Mouse (Mus musculus) heart, embryonic 14.5 days (tissue): ENCODE measurements around the gene Cox7a2. TPM values are rescaled to one million over a fixed set of nuclear protein-coding genes. Genes with fewer than 3 reads are reported as not detected.

Experiments
- ATAC-seq: fragments of 200-750 bp; cut with Nextera tagmentation; 2 replicates; pipeline ENCODE4 v1.8.0; 2017; ENCODE audit warnings: low read depth, moderate TSS enrichment; ENCODE audit not compliant: insufficient number of reproducible peaks, insufficient read depth, low FRiP score
- H3K27ac ChIP-seq, 2 experiments: fragments of 200-500 bp in 1 of 2; fragments of 300-500 bp in 1 of 2; sonication (generic) in 1 of 2; replicated peaks in 1 of 2; 2 replicates each; pipeline ENCODE4 v1.5.1; 2012 to 2014; ENCODE audit warnings: low read depth in 2 of 2, low read length in 2 of 2, control low read depth in 1 of 2, mild to moderate bottlenecking in 1 of 2, mixed read lengths in 1 of 2; ENCODE audit not compliant: control insufficient read depth in 1 of 2, insufficient read depth in 1 of 2
- H3K27me3 ChIP-seq: fragments of 300-500 bp; sonication (generic); 2 replicates; pipeline ENCODE4 v1.6.1; 2014; ENCODE audit warnings: mild to moderate bottlenecking, low read length, control low read depth; ENCODE audit not compliant: control insufficient read depth, insufficient read depth
- H3K36me3 ChIP-seq: fragments of 300-500 bp; sonication (generic); 2 replicates; pipeline ENCODE4 v1.6.1; 2014; ENCODE audit warnings: mild to moderate bottlenecking, control low read depth, low read length, mixed read lengths; ENCODE audit not compliant: control insufficient read depth, insufficient read depth
- H3K4me1 ChIP-seq, 2 experiments: fragments of 200-500 bp in 1 of 2; fragments of 300-500 bp in 1 of 2; sonication (generic) in 1 of 2; 2 replicates each; pipeline ENCODE4 v1.6.1; 2012 to 2014; ENCODE audit warnings: low read length in 2 of 2, control low read depth in 1 of 2, mixed read lengths in 1 of 2; ENCODE audit not compliant: control insufficient read depth in 2 of 2, insufficient read depth in 2 of 2
- H3K4me2 ChIP-seq: fragments of 300-500 bp; sonication (generic); 2 replicates; pipeline ENCODE4 v1.6.1; 2014; ENCODE audit warnings: mild to moderate bottlenecking, low read length
- H3K4me3 ChIP-seq, 2 experiments: fragments of 200-500 bp in 1 of 2; fragments of 300-500 bp in 1 of 2; sonication (generic) in 1 of 2; 2 replicates each; pipeline ENCODE4 v1.5.1; 2012 to 2014; ENCODE audit warnings: low read length in 2 of 2, mild to moderate bottlenecking in 2 of 2, control low read depth in 1 of 2, low read depth in 1 of 2, moderate library complexity in 1 of 2; ENCODE audit not compliant: control insufficient read depth in 1 of 2, insufficient read depth in 1 of 2
- H3K9ac ChIP-seq: fragments of 300-500 bp; sonication (generic); 2 replicates; pipeline ENCODE4 v1.6.1; 2014; ENCODE audit warnings: mild to moderate bottlenecking, low read length
- H3K9me3 ChIP-seq: fragments of 300-500 bp; sonication (generic); 2 replicates; pipeline ENCODE4 v1.6.1; 2016; ENCODE audit warnings: low read length, control low read depth; ENCODE audit not compliant: control insufficient read depth
- WGBS: fragments of 180-500 bp; shearing (Covaris S2); extraction: QIAGEN DNeasy Blood & Tissue Kit; methylation state at CpG from one replicate; pipeline ENCODE4 v1.1.7; 2014; 5-methylcytosine and 5-hydroxymethylcytosine counted together
- polyA plus RNA-seq: library from polyadenylated mRNA; unstranded; fragments of >200 nt; fragmentation: Nextera tagmentation; extraction: Ambion mirVana; gene quantifications from 2 replicates; pipeline ENCODE4 v1.2.1, GENCODE M21; 2014

The Cox7a2 gene
- polyA plus RNA-seq, 1 experiment from 2014 or later, result 1,757 TPM

DNA sequence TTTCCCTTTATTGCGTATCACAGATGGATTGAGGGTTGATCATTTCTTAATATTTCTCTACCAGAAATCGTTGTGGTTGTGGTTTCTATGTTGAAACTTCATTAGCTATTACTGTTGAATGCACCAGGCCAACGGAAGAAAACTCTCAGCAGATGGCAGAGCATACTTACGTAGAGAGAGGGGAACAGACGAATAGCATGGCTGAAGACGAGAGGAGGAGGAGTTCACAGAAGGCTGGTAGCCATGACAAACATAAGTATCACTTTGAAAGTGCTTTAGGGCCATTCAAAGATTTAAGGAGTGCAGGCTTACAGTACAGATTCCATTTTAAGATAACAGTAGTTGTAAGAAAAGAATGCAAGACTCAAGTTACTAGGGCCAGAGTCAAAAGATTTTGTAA lies 2.8 kb upstream of the Cox7a2 start:
- H3K9ac ChIP-seq, result no peak overlapping the region
- no peak overlapping the region for H3K27ac ChIP-seq
- no peak overlapping the region for H3K4me3 ChIP-seq
- no peaks in the 10 kb centered on the region for H3K9me3 ChIP-seq
- no peak overlapping the region for H3K4me2 ChIP-seq
- peaks cover 0 to 15% of the 10 kb centered on the region in 2 experiments; a peak in 2 of 4 replicates for H3K4me1 ChIP-seq
- ATAC-seq, result no peak
- H3K36me3 ChIP-seq, result peaks cover 5% of the 10 kb centered on the region
- WGBS, result 84% methylated on average over 6 of the region's 6 CpGs
- no peaks in the 10 kb centered on the region for H3K27me3 ChIP-seq

DNA sequence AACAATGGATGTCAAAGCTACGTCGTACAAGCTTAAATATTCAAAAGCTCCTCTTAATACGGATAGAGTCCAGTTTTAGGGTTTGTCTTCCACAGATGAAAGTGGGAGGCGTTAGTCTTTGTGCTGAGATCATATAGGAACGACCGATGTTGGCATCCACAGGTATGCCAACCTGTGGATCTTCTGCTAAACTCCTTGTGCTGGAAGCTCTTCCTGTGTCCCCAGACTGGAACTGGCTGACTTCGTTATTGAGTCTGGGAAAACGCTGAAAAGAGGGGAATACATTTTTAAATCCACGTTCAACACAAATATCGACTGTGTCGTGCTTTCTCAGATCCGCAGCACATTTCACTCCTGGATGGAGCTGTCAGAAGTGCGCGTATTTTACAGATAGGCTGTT lies 398 bp upstream of the Cox7a2 start:
- Histone ChIP-seq H3K9me3 (no peaks in the 10 kb centered on the region), H3K4me1 (peaks cover 0 to 16% of the 10 kb centered on the region in 2 experiments; a peak in 2 of 4 replicates), H3K36me3 (peaks cover 30% of the 10 kb centered on the region), H3K4me2 (peak overlapping the region; percentile 79), H3K4me3 (peak overlapping the region; percentile 64 to 73), H3K27me3 (no peaks in the 10 kb centered on the region), H3K9ac (peak overlapping the region; percentile 89), H3K27ac (peak overlapping the region; percentile 91 to 98)
- WGBS, result 6% methylated on average over 14 of the region's 14 CpGs
- ATAC-seq, result no peak

DNA sequence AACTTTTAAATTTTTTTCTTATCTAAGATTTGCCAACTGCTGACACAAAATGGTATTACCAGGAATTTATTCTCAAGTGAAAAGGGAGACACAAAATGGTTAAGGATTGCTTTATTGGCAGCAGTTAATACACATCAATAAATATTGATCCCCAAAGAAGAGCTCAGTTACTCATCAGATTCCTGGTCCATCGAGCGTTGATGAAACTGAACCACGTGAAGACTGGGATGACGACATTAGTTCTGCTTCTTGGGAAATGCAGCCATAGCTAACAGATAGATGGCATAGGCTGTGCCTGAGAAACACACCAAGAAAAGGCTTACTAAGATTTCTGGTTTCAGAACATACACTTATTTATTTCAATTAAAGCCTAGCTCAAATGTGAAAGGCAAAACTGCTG lies 4.4 kb downstream of the Cox7a2 start:
- ATAC-seq, result no peak
- no peak overlapping the region for H3K4me2 ChIP-seq
- H3K27me3 ChIP-seq, result no peaks in the 10 kb centered on the region
- no peak overlapping the region for H3K4me3 ChIP-seq
- no peaks in the 10 kb centered on the region for H3K9me3 ChIP-seq
- H3K36me3 ChIP-seq, result peaks cover 63% of the 10 kb centered on the region
- 87% methylated on average over 4 of the region's 4 CpGs for WGBS
- peaks cover 0 to 14% of the 10 kb centered on the region in 2 experiments; a peak in 2 of 4 replicates for H3K4me1 ChIP-seq
- no peak overlapping the region for H3K27ac ChIP-seq
- no peak overlapping the region for H3K9ac ChIP-seq

DNA sequence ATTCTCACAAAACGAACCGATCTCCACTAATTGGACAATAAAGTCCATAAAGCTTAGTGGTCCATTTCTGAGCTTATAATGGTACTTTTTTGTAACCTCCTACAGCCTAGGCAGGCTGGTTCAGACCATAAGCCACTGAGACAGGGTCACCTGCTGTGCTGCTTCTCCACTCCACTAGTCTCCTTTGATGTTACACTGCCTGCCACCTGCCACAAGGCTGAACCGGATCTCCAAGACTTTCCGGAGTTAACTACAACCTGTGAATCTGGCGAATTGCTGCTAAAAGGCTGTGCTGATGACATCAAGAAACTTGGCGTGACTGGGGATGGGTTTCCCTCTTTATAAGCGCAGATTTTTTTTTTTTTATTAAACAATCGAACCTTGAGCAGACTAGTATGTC lies 7.8 kb downstream of the Cox7a2 start:
- Histone ChIP-seq H3K36me3 (peaks cover 56% of the 10 kb centered on the region), H3K27me3 (no peaks in the 10 kb centered on the region), H3K9ac (no peak overlapping the region), H3K4me1 (no peaks in the 10 kb centered on the region), H3K4me2 (no peak overlapping the region), H3K27ac (no peak overlapping the region), H3K9me3 (no peaks in the 10 kb centered on the region), H3K4me3 (no peak overlapping the region)
- WGBS, result 86% methylated on average over 8 of the region's 8 CpGs
- ATAC-seq, result no peak

DNA sequence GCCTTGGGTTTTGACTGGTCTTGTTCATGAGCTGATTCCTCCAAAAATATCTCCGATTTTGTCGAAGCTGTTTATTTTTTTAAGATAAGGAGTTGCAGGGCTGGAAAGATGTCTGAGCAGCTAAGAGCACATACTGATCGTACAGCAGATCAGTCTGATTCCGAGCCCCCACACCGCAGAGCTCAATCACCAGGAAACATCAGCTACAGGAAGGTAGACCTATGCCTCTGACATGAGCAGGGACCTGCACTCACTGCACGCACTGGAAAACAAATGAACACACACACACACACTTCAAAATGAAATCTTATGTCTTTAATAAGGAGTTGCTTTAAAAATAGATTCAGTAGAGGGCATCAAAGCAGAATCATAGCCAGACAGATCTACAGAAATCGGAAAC lies 9.0 kb downstream of the Cox7a2 start:
- no peaks in the 10 kb centered on the region for H3K9me3 ChIP-seq
- no peaks in the 10 kb centered on the region for H3K4me1 ChIP-seq
- no peak overlapping the region for H3K9ac ChIP-seq
- WGBS, result 50% methylated on average over 7 of the region's 7 CpGs
- no peak overlapping the region for H3K4me3 ChIP-seq
- H3K27me3 ChIP-seq, result no peaks in the 10 kb centered on the region
- no peak overlapping the region for H3K4me2 ChIP-seq
- H3K27ac ChIP-seq, result no peak overlapping the region
- no peak for ATAC-seq
- H3K36me3 ChIP-seq, result peaks cover 45% of the 10 kb centered on the region

DNA sequence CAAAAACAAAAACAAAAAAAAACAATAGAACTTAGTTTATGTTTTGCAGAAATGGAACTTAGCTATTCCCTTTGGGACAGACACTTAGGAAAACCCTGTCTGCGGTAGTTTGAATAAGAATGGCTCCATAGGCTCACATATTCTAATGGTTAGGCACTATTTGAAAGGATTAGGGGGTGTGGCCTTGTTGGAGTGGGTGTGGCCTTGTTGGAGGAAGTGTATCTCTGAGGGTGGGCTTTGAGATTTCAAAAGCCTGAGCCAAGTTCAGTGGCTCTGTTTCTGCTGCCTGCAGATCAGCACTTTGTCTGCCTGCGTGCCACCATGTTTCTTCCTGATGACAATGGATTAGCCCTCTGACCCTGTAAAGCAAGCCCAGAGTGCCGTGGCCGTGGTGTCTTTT lies 14.6 kb downstream of the Cox7a2 start:
- H3K9me3 ChIP-seq, result no peaks in the 10 kb centered on the region
- H3K4me2 ChIP-seq, result no peak overlapping the region
- H3K36me3 ChIP-seq, result 0 out of 2 replicates have a peak, but pooled peaks cover 5% of the 10 kb centered on the region
- ATAC-seq, result no peak; the same call in 1 of the 2 replicates
- H3K27me3 ChIP-seq, result no peaks in the 10 kb centered on the region
- no peak overlapping the region for H3K27ac ChIP-seq
- no peaks in the 10 kb centered on the region for H3K4me1 ChIP-seq
- H3K4me3 ChIP-seq, result no peak overlapping the region
- WGBS, result 75% methylated on average over 4 of the region's 4 CpGs
- H3K9ac ChIP-seq, result no peak overlapping the region

DNA sequence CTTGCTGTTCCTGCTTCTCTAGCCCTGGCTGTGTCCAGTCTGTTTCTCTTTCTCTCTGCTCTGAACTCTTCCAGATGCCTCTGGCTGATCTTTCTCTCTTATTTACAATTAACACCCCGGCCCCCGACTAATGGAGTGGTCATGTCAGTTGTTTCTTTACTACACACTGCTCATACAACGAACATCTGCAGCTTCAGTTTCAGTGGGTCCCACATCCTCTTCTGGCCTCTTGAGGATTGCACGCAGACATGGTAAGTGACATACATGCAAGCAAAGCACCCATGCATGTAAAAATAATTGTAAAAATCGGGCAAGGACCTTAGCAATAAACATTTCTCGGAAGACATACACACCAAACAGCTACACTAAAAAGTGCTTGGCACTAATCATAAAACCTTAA lies 24.1 kb downstream of the Cox7a2 start:
- Histone ChIP-seq H3K36me3 (no peaks in the 10 kb centered on the region), H3K27me3 (no peaks in the 10 kb centered on the region), H3K9me3 (no peaks in the 10 kb centered on the region), H3K4me3 (no peak overlapping the region), H3K4me2 (no peak overlapping the region), H3K9ac (no peak overlapping the region), H3K4me1 (no peaks in the 10 kb centered on the region), H3K27ac (no peak overlapping the region)
- no peak for ATAC-seq
- WGBS, result 79% methylated on average over 6 of the region's 6 CpGs

DNA sequence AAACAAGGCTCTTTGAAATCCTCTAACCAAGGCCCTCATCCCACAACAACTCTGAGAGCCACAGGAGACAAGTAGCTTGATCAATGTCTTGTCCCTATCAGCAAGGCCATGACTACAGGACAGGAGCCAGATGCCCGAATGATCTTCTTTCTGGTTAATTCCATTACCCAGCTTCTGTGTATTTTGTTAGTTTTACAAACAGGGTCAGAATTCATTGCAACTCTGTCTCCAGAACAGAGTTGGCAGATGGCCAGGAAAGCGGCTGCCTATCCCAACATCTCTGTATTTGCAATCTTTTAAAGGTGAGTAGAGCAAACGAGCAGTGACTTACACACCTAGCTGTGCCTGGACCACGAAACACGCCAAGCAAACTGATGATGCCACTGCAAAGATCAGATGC lies 29.4 kb downstream of the Cox7a2 start:
- H3K4me3 ChIP-seq, result no peak overlapping the region
- 72% methylated on average over 5 of the region's 5 CpGs for WGBS
- H3K9me3 ChIP-seq, result no peaks in the 10 kb centered on the region
- no peaks in the 10 kb centered on the region for H3K36me3 ChIP-seq
- no peak overlapping the region for H3K27ac ChIP-seq
- H3K9ac ChIP-seq, result no peak overlapping the region
- no peak overlapping the region for H3K4me2 ChIP-seq
- no peak for ATAC-seq
- H3K4me1 ChIP-seq, result no peaks in the 10 kb centered on the region
- H3K27me3 ChIP-seq, result no peaks in the 10 kb centered on the region
